Mouse (Mus musculus) brain, embryonic 14.5 days (tissue): ENCODE results near the gene Dtx3.
"Not testable (repeated sequence)": the region's sequence is repeated elsewhere in the genome, so short reads cannot be mapped to it uniquely, and the experiment has no call there.

ENCODE experiments used
- CTCF ChIP-seq: fragments of 200-500 bp; IDR thresholded peaks from 2 replicates; pipeline ENCODE4 v1.5.1; 2012; ENCODE audit warnings: inconsistent platforms, mild to moderate bottlenecking, moderate library complexity, borderline replicate concordance; ENCODE audit not compliant: insufficient read depth, insufficient read length; ENCODE audit errors: extremely low read depth
- POLR2A ChIP-seq: fragments of 200-500 bp; IDR thresholded peaks from 2 replicates; pipeline ENCODE4 v1.6.1; 2012; ENCODE audit warnings: mild to moderate bottlenecking, inconsistent platforms, borderline replicate concordance; ENCODE audit not compliant: poor library complexity, insufficient read depth, insufficient read length, severe bottlenecking; ENCODE audit errors: extremely low read depth

DNA sequence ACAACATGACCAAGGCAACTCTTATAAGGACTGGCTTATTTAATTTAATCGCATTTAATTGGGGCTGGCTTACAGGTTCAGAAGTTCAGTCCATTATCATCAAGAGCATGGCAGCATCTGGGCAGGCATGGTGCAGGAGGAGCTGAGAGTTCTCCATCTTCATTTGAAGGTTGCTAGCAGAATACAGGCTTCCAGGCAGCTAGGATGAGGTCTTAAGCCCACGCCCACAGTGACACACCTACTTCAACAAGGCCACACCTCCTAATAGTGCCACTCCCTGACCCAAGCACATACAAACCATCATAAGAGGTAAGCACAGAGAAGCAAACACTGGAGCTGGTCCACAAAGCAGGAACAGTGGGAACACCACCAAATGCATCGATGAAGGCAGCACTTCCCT is 44.3 kb downstream of the Dtx3 start:
- TF ChIP-seq POLR2A, CTCF: not testable (repeated sequence)
